Mouse (Mus musculus) embryonic facial prominence, embryonic 15.5 days (tissue): Measurements from ENCODE around the gene Mgat2. TPM values are rescaled to one million over a fixed set of nuclear protein-coding genes. Genes with fewer than 3 reads are reported as not detected.
"Not testable (repeated sequence)": the region's sequence is repeated elsewhere in the genome, so short reads cannot be mapped to it uniquely, and the experiment has no call there.

ENCODE experiments used
- ATAC-seq: fragments of 200-750 bp; cut with Nextera tagmentation; 2 replicates; pipeline ENCODE4 v1.8.0; 2017; ENCODE audit warnings: low read depth, moderate TSS enrichment; ENCODE audit not compliant: insufficient number of reproducible peaks, low FRiP score, low TSS enrichment
- H3K27ac ChIP-seq: fragments of 300-500 bp; sonication (generic); replicated peaks from 2 replicates; pipeline ENCODE4 v1.5.1; 2015; ENCODE audit warnings: mild to moderate bottlenecking, inconsistent platforms
- H3K27me3 ChIP-seq: fragments of 300-500 bp; sonication (generic); 2 replicates; pipeline ENCODE4 v1.6.1; 2015; ENCODE audit warnings: inconsistent platforms
- H3K36me3 ChIP-seq: fragments of 300-500 bp; sonication (generic); 2 replicates; pipeline ENCODE4 v1.6.1; 2015; ENCODE audit warnings: mild to moderate bottlenecking, inconsistent platforms
- H3K4me1 ChIP-seq: fragments of 300-500 bp; sonication (generic); 2 replicates; pipeline ENCODE4 v1.6.1; 2015; ENCODE audit warnings: inconsistent platforms
- H3K4me2 ChIP-seq: fragments of 300-500 bp; sonication (generic); replicated peaks from 2 replicates; pipeline ENCODE4 v1.6.1; 2015; ENCODE audit warnings: mild to moderate bottlenecking, inconsistent platforms
- H3K4me3 ChIP-seq: fragments of 300-500 bp; sonication (generic); replicated peaks from 2 replicates; pipeline ENCODE4 v1.5.1; 2015; ENCODE audit warnings: mild to moderate bottlenecking, inconsistent platforms
- H3K9ac ChIP-seq: fragments of 300-500 bp; sonication (generic); 2 replicates; pipeline ENCODE4 v1.6.1; 2015; ENCODE audit warnings: inconsistent platforms
- H3K9me3 ChIP-seq: fragments of 300-500 bp; sonication (generic); replicated peaks from 2 replicates; pipeline ENCODE4 v1.6.1; 2016; ENCODE audit warnings: inconsistent platforms
- WGBS: fragments of 180-500 bp; shearing (Covaris S2); methylation state at CpG from one replicate; pipeline ENCODE4 v1.1.7; 2015; 5-methylcytosine and 5-hydroxymethylcytosine counted together
- polyA plus RNA-seq: library from polyadenylated mRNA; unstranded; fragments of >200 nt; fragmentation: Nextera tagmentation; extraction: Ambion mirVana; gene quantifications from 2 replicates; pipeline ENCODE4 v1.2.1, GENCODE M21; 2015

Gene Mgat2
- polyA plus RNA-seq: 57.5 and 60.7 TPM in 2 replicates

GRCm38 (mm10) chr12:69183583-69184308 lies at the start of gene Mgat2, which contains the start of gene Rpl36al:
TSS of gene Mgat2 (plus strand) at chr12:69184157.
TSS of gene Rpl36al (minus strand) at chr12:69184083.
- peak; percentile 99 for ATAC-seq
- Histone ChIP-seq H3K9me3 (no peaks in the 10 kb centered on the region), H3K27me3 (no peaks in the 10 kb centered on the region), H3K4me2 (peak within 1 kb of the TSS; percentile 90), H3K36me3 (peaks cover 11% of the 10 kb centered on the region), H3K4me1 (peaks cover 23% of the 10 kb centered on the region), H3K27ac (peak within 1 kb of the TSS; percentile 91), H3K4me3 (peak within 1 kb of the TSS; percentile 90), H3K9ac (peak within 1 kb of the TSS; percentile 84)
- under 1% methylated on average over 84 of the region's 84 CpGs for WGBS

GRCm38 (mm10) chr12:69139201-69139600 lies 44.8 kb upstream of the Mgat2 start:
- no peak for ATAC-seq
- H3K4me3 ChIP-seq: no peak overlapping the region
- no peak overlapping the region for H3K27ac ChIP-seq
- H3K9me3 ChIP-seq: no peaks in the 10 kb centered on the region
- no peaks in the 10 kb centered on the region for H3K27me3 ChIP-seq
- H3K36me3 ChIP-seq: no peaks in the 10 kb centered on the region
- WGBS: 94% methylated on average over 3 of the region's 3 CpGs
- H3K9ac ChIP-seq: no peak overlapping the region
- no peak overlapping the region for H3K4me2 ChIP-seq
- H3K4me1 ChIP-seq: no peaks in the 10 kb centered on the region

GRCm38 (mm10) chr12:69139841-69140240 lies 44.1 kb upstream of the Mgat2 start:
- H3K36me3 ChIP-seq: no peaks in the 10 kb centered on the region
- no peak overlapping the region for H3K4me2 ChIP-seq
- no peak overlapping the region for H3K9ac ChIP-seq
- no peak overlapping the region for H3K27ac ChIP-seq
- peak; percentile 54; the same call in 1 of the 2 replicates for ATAC-seq
- H3K9me3 ChIP-seq: no peaks in the 10 kb centered on the region
- no peak overlapping the region for H3K4me3 ChIP-seq
- H3K4me1 ChIP-seq: no peaks in the 10 kb centered on the region
- H3K27me3 ChIP-seq: no peaks in the 10 kb centered on the region
- WGBS: 84% methylated on average over 7 of the region's 7 CpGs

- Histone ChIP-seq H3K9me3 (no peaks in the 10 kb centered on the region), H3K27ac (no peak overlapping the region), H3K4me1 (no peaks in the 10 kb centered on the region), H3K4me2 (no peak overlapping the region), H3K27me3 (no peaks in the 10 kb centered on the region), H3K4me3 (no peak overlapping the region), H3K36me3 (no peaks in the 10 kb centered on the region), H3K9ac (no peak overlapping the region)
- no peak for ATAC-seq
- WGBS: 67% methylated on average over 6 of the region's 6 CpGs
Observed at GRCm38 (mm10) chr12:69143460-69143859, 40.5 kb upstream of the Mgat2 start.

- Histone ChIP-seq H3K4me2 (no peak overlapping the region), H3K36me3 (no peaks in the 10 kb centered on the region), H3K9ac (no peak overlapping the region), H3K27ac (no peak overlapping the region), H3K4me1 (no peaks in the 10 kb centered on the region), H3K4me3 (no peak overlapping the region), H3K9me3 (no peaks in the 10 kb centered on the region), H3K27me3 (no peaks in the 10 kb centered on the region)
- 89% methylated on average over 5 of the region's 5 CpGs for WGBS
- no peak for ATAC-seq
Observed at GRCm38 (mm10) chr12:69147166-69147735, 36.7 kb upstream of the Mgat2 start.

GRCm38 (mm10) chr12:69150049-69150448 lies 33.9 kb upstream of the Mgat2 start:
- no peak overlapping the region for H3K4me2 ChIP-seq
- no peaks in the 10 kb centered on the region for H3K9me3 ChIP-seq
- H3K27ac ChIP-seq: no peak overlapping the region
- H3K36me3 ChIP-seq: no peaks in the 10 kb centered on the region
- no peak overlapping the region for H3K9ac ChIP-seq
- no peak for ATAC-seq
- WGBS: 76% methylated on average over 13 of the region's 13 CpGs
- no peak overlapping the region for H3K4me3 ChIP-seq
- no peaks in the 10 kb centered on the region for H3K4me1 ChIP-seq
- H3K27me3 ChIP-seq: no peaks in the 10 kb centered on the region

GRCm38 (mm10) chr12:69155923-69156322 lies 28.0 kb upstream of the Mgat2 start:
- peaks cover 9% of the 10 kb centered on the region; the same call in 1 of the 2 replicates for H3K4me1 ChIP-seq
- H3K4me3 ChIP-seq: no peak overlapping the region
- no peaks in the 10 kb centered on the region for H3K9me3 ChIP-seq
- no peak overlapping the region for H3K9ac ChIP-seq
- no peak overlapping the region for H3K4me2 ChIP-seq
- peaks cover 18% of the 10 kb centered on the region for H3K36me3 ChIP-seq
- ATAC-seq: no peak
- 78% methylated on average over 2 of the region's 2 CpGs for WGBS
- H3K27me3 ChIP-seq: no peaks in the 10 kb centered on the region
- H3K27ac ChIP-seq: no peak overlapping the region

GRCm38 (mm10) chr12:69156436-69156835 lies 27.5 kb upstream of the Mgat2 start:
- no peaks in the 10 kb centered on the region for H3K27me3 ChIP-seq
- 83% methylated on average over 4 of the region's 4 CpGs for WGBS
- no peak overlapping the region for H3K4me2 ChIP-seq
- no peaks in the 10 kb centered on the region for H3K9me3 ChIP-seq
- H3K36me3 ChIP-seq: peaks cover 18% of the 10 kb centered on the region
- H3K27ac ChIP-seq: no peak overlapping the region
- H3K9ac ChIP-seq: no peak overlapping the region
- no peak overlapping the region for H3K4me3 ChIP-seq
- H3K4me1 ChIP-seq: peaks cover 9% of the 10 kb centered on the region; the same call in 1 of the 2 replicates
- no peak for ATAC-seq

- no peak for ATAC-seq
- H3K4me2 ChIP-seq: no peak overlapping the region
- no peaks in the 10 kb centered on the region for H3K27me3 ChIP-seq
- WGBS: 92% methylated on average over 2 of the region's 2 CpGs
- H3K9me3 ChIP-seq: no peaks in the 10 kb centered on the region
- no peak overlapping the region for H3K9ac ChIP-seq
- H3K27ac ChIP-seq: 0 out of 2 replicates have a peak overlapping the region, but pooled peaks have one; percentile 5
- peaks cover 18% of the 10 kb centered on the region for H3K36me3 ChIP-seq
- H3K4me3 ChIP-seq: no peak overlapping the region
- peaks cover 9% of the 10 kb centered on the region; the same call in 1 of the 2 replicates for H3K4me1 ChIP-seq
Observed at GRCm38 (mm10) chr12:69157107-69157506, 26.9 kb upstream of the Mgat2 start.

- H3K9me3 ChIP-seq: no peaks in the 10 kb centered on the region
- peaks cover 18% of the 10 kb centered on the region for H3K36me3 ChIP-seq
- H3K4me1 ChIP-seq: peaks cover 9% of the 10 kb centered on the region; the same call in 1 of the 2 replicates
- peak overlapping the region; percentile 94 for H3K27ac ChIP-seq
- no peaks in the 10 kb centered on the region for H3K27me3 ChIP-seq
- peak overlapping the region; percentile 72 for H3K4me3 ChIP-seq
- no peak for ATAC-seq
- H3K9ac ChIP-seq: peak overlapping the region; percentile 91
- H3K4me2 ChIP-seq: peak overlapping the region; percentile 54
- 1% methylated on average over 19 of the region's 19 CpGs for WGBS
Observed at GRCm38 (mm10) chr12:69158366-69158764, 25.6 kb upstream of the Mgat2 start.

GRCm38 (mm10) chr12:69158765-69159577 lies 25.0 kb upstream of the Mgat2 start, which contains the start of gene Rps29:
TSS of gene Rps29 (minus strand) at chr12:69159186.
- under 1% methylated on average over 58 of the region's 68 CpGs for WGBS

More at GRCm38 (mm10) chr12:69158765-69159577, 25.0 kb upstream of the Mgat2 start, which contains the start of gene Rps29:
- H3K9ac ChIP-seq: peak within 1 kb of the TSS; percentile 91
- H3K27me3 ChIP-seq, H3K4me1 ChIP-seq, H3K9me3 ChIP-seq: not testable (repeated sequence)
- peak within 1 kb of the TSS; percentile 72 for H3K4me3 ChIP-seq
- H3K27ac ChIP-seq: peak within 1 kb of the TSS; percentile 94
- H3K4me2 ChIP-seq: peak within 1 kb of the TSS; percentile 54
- peaks cover 18% of the 10 kb centered on the region for H3K36me3 ChIP-seq
- peak; percentile 99 for ATAC-seq
